Mouse (Mus musculus): ENCODE measurements around the gene Nfam1. TPM values are rescaled to one million over a fixed set of nuclear protein-coding genes. Genes with fewer than 3 reads are reported as not detected.

Nfam1 gene
- polyA plus RNA-seq, 1 experiment = 9.8 TPM

DNA sequence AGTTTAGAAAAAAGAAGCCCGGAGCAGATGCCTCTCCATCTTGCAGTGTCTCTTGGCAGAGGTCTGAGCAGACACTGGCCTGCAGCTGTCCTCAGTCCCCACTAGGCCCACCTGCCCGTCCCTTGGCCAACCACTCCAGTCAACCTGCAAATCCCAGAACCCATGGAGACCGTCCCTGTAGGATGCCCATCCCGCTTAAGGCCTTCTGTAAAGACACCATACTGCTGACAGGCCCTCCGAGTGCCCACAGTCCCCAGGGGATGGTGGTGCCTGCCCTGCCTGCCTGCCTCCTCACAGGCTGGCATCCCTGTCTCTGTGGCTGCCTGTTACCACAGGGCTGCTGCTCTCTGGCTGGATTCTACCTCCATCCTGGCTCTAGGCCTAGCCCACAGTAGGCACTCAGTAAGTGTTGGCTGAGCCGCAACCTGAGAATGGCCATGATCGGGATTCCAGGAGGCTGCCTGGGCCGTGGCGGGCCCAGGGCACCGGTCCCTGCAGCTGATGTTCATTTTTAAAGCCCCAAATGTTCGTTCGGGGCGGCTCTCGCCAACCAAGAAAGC is 68.8 kb downstream of the Nfam1 start:
- Histone ChIP-seq H3K27ac (ENCODE audit: control insufficient read depth, insufficient read depth, low read length) (no peak overlapping the region), H3K4me3 (ENCODE audit: control insufficient read depth, insufficient read depth, low read length) (no peak overlapping the region), H3K36me3 (ENCODE audit: control insufficient read depth, insufficient read depth, low read length) (no peaks in the 10 kb centered on the region), H3K4me1 (replicated peaks; ENCODE audit: control insufficient read depth, insufficient read depth, low read length) (peaks cover 34% of the 10 kb centered on the region), H3K27me3 (ENCODE audit: control insufficient read depth, insufficient read depth, low read length) (no peaks in the 10 kb centered on the region)
- 95% methylated on average over 14 of the region's 14 CpGs for WGBS
- no peak for DNase-seq
- TF ChIP-seq CTCF (IDR thresholded peaks at IDR 0.05; ENCODE audit: borderline replicate concordance, control insufficient read depth, extremely low read depth, insufficient read depth, low read length, poor library complexity) (no peak), POLR2A (IDR thresholded peaks at IDR 0.05; ENCODE audit: control insufficient read depth, extremely low read depth, insufficient read depth, low read length, poor library complexity) (no peak)

DNA sequence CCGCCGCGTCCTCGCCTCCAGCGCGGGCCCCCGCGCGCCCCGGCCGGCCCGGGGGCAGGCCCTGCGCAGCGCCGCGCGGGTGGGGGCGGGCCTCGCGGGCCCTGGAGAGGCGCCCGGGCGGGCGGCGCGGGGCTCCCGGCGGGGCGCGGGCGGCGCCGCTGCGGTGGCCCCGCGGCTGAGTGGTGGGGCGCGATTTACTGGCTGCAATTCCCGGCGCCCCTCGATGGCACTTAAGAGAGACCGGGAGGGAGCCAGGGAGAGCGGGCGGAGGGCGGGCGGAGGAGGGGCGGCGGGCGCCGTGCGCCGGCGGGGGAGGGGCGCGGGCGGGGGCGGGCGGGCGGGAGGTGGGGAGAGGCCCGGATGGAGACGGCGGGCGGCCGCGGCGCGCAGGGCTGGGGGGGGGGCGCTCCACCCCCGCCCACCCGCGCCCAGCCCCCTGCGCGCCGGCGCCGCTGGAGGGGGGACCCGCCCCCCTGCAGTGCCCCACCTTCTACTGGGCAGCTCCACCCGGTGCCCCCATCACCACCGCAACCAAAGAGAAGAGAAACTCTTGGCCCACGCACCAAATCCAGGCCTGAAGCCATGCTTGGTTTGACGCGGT is 69.5 kb downstream of the Nfam1 start:
- peak; percentile 30 for DNase-seq
- peak overlapping the region; percentile 34 for H3K4me3 ChIP-seq (ENCODE audit: control insufficient read depth, insufficient read depth, low read length)
- H3K27me3 ChIP-seq (ENCODE audit: control insufficient read depth, insufficient read depth, low read length) = no peaks in the 10 kb centered on the region
- H3K27ac ChIP-seq (ENCODE audit: control insufficient read depth, insufficient read depth, low read length) = no peak overlapping the region
- TF ChIP-seq CTCF (IDR thresholded peaks at IDR 0.05; ENCODE audit: borderline replicate concordance, control insufficient read depth, extremely low read depth, insufficient read depth, low read length, poor library complexity) (no peak), POLR2A (IDR thresholded peaks at IDR 0.05; ENCODE audit: control insufficient read depth, extremely low read depth, insufficient read depth, low read length, poor library complexity) (no peak)
- H3K4me1 ChIP-seq (replicated peaks; ENCODE audit: control insufficient read depth, insufficient read depth, low read length) = peaks cover 27% of the 10 kb centered on the region
- WGBS = 11% methylated on average over 49 of the region's 82 CpGs
- no peaks in the 10 kb centered on the region for H3K36me3 ChIP-seq (ENCODE audit: control insufficient read depth, insufficient read depth, low read length)

DNA sequence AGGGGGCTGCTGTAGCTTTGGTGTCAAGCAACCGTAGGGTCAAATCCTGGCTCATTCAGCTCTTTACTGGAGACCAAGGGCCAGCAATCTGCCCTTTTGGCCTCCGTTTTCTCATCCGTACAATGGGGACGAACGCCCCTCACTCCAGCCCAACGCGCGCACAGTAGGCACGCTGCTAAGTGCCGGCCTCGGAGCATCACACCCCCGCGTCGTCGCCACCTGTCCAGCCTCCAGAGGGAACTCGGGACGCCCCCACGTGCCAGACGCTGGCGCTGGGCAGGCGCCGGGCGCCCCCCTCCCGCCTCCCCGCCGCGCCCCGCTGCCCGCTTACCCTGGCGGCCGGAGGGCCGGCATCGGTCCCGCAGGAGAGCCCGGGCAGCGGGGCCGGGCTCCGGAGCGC is 70.0 kb downstream of the Nfam1 start:
- Histone ChIP-seq H3K36me3 (ENCODE audit: control insufficient read depth, insufficient read depth, low read length) (no peaks in the 10 kb centered on the region), H3K4me1 (replicated peaks; ENCODE audit: control insufficient read depth, insufficient read depth, low read length) (peaks cover 21% of the 10 kb centered on the region), H3K4me3 (ENCODE audit: control insufficient read depth, insufficient read depth, low read length) (peak overlapping the region; percentile 44), H3K27ac (ENCODE audit: control insufficient read depth, insufficient read depth, low read length) (no peak overlapping the region), H3K27me3 (ENCODE audit: control insufficient read depth, insufficient read depth, low read length) (no peaks in the 10 kb centered on the region)
- TF ChIP-seq POLR2A (IDR thresholded peaks at IDR 0.05; ENCODE audit: control insufficient read depth, extremely low read depth, insufficient read depth, low read length, poor library complexity) (no peak), CTCF (IDR thresholded peaks at IDR 0.05; ENCODE audit: borderline replicate concordance, control insufficient read depth, extremely low read depth, insufficient read depth, low read length, poor library complexity) (no peak)
- 12% methylated on average over 38 of the region's 39 CpGs for WGBS
- no peak for DNase-seq

DNA sequence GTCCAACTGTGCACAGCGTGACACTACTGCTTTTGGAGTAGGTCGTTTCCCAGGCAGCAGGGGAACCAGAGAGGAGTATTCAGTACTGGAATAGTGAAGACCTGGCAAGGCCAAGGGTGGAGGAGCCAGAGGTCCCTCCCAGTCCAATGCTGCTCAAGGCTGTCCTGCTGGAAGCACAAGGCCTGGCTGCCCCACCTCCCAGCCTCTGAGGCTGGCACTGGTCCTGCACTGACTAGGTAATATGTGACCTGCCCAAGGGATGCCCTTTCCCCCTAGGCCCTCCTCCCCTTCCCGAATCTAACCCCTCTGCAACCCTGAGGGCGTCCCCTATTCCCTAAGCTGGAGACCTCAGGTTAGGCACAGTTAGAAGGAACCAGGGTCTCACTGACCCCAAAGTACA is 70.6 kb downstream of the Nfam1 start:
- Histone ChIP-seq H3K27me3 (ENCODE audit: control insufficient read depth, insufficient read depth, low read length) (no peaks in the 10 kb centered on the region), H3K36me3 (ENCODE audit: control insufficient read depth, insufficient read depth, low read length) (no peaks in the 10 kb centered on the region), H3K4me3 (ENCODE audit: control insufficient read depth, insufficient read depth, low read length) (no peak overlapping the region), H3K4me1 (replicated peaks; ENCODE audit: control insufficient read depth, insufficient read depth, low read length) (peaks cover 16% of the 10 kb centered on the region), H3K27ac (ENCODE audit: control insufficient read depth, insufficient read depth, low read length) (no peak overlapping the region)
- no peak for TF ChIP-seq POLR2A (IDR thresholded peaks at IDR 0.05; ENCODE audit: control insufficient read depth, extremely low read depth, insufficient read depth, low read length, poor library complexity)
- DNase-seq = no peak
- 83% methylated on average over 4 of the region's 4 CpGs for WGBS

DNA sequence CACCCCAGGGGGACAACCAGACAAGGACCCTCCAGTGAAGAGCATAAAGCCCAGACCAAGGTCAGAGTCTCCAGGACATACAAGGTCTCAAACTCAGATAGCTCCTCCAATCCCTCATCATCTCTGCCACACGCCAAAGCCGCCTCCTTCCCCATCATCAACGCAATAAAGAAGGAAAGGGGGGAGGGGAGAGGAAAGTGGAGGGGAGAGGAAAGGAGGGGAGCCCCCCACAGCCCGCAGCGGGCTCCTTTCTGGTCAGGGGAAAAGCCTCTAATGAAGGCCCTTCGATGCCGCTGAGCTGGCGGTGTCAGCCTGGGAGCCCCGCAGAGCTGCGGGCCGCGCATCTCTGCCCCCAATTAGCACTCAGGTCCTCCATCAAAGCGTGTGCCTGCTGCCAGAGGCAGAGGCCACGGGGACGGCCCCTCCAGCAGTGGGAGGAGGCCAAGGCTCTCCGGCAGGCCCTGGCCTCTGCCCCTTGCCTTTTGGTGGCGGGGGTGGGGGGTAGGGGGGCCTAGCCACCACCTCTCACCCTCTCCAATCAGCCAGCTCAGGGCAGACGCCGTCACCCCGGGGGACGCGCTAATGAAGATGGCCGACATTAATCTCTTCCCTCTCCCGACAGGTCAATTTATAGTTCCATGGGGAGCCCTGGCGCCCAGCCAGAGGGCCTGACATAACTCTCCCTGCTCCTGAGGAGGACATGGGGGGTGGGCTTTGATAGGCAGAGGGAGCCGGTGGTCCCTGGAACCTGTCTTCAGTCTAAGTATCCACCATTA is 72.1 kb downstream of the Nfam1 start:
- peaks cover 16% of the 10 kb centered on the region for H3K4me1 ChIP-seq (replicated peaks; ENCODE audit: control insufficient read depth, insufficient read depth, low read length)
- H3K4me3 ChIP-seq (ENCODE audit: control insufficient read depth, insufficient read depth, low read length) = no peak overlapping the region
- H3K36me3 ChIP-seq (ENCODE audit: control insufficient read depth, insufficient read depth, low read length) = no peaks in the 10 kb centered on the region
- TF ChIP-seq CTCF (IDR thresholded peaks at IDR 0.05; ENCODE audit: borderline replicate concordance, control insufficient read depth, extremely low read depth, insufficient read depth, low read length, poor library complexity) = no peak
- no peak for TF ChIP-seq POLR2A (IDR thresholded peaks at IDR 0.05; ENCODE audit: control insufficient read depth, extremely low read depth, insufficient read depth, low read length, poor library complexity)
- H3K27me3 ChIP-seq (ENCODE audit: control insufficient read depth, insufficient read depth, low read length) = no peaks in the 10 kb centered on the region
- DNase-seq = no peak
- WGBS = 50% methylated on average over 26 of the region's 26 CpGs
- no peak overlapping the region for H3K27ac ChIP-seq (ENCODE audit: control insufficient read depth, insufficient read depth, low read length)

DNA sequence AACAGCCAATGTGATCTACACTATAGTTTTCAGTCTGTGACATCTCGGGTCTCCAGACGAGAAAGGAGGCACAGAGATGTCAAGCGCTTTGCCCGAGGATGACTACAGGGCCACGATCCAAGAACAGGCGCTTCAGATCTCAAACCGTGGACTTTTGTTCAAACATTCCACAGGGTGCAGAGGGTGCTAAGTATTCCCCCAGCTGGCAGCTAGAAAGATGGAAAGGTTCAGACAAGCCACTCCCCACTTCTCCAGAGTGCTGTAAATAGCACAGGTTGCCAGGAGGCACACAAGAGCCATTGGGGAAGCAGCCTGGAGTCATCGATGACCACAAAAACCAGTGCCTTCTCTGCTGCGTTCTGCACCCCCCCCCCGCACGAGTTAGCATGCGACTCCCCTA is 74.0 kb downstream of the Nfam1 start:
- Histone ChIP-seq H3K27ac (ENCODE audit: control insufficient read depth, insufficient read depth, low read length) (no peak overlapping the region), H3K36me3 (ENCODE audit: control insufficient read depth, insufficient read depth, low read length) (no peaks in the 10 kb centered on the region), H3K4me3 (ENCODE audit: control insufficient read depth, insufficient read depth, low read length) (no peak overlapping the region), H3K27me3 (ENCODE audit: control insufficient read depth, insufficient read depth, low read length) (no peaks in the 10 kb centered on the region), H3K4me1 (replicated peaks; ENCODE audit: control insufficient read depth, insufficient read depth, low read length) (peaks cover 4% of the 10 kb centered on the region)
- DNase-seq = no peak
- 55% methylated on average over 12 of the region's 12 CpGs for WGBS
- TF ChIP-seq CTCF (IDR thresholded peaks at IDR 0.05; ENCODE audit: borderline replicate concordance, control insufficient read depth, extremely low read depth, insufficient read depth, low read length, poor library complexity) (no peak), POLR2A (IDR thresholded peaks at IDR 0.05; ENCODE audit: control insufficient read depth, extremely low read depth, insufficient read depth, low read length, poor library complexity) (no peak)

Measured in thymus, adult 2 months (tissue).